Mouse (Mus musculus) hindbrain, embryonic 14.5 days (tissue): ENCODE measurements around the gene Gbf1. TPM values are rescaled to one million over a fixed set of nuclear protein-coding genes. Genes with fewer than 3 reads are reported as not detected.

Experiments
- ATAC-seq: fragments of 200-750 bp; cut with Nextera tagmentation; 2 replicates; pipeline ENCODE4 v1.8.0; 2017; ENCODE audit warnings: moderate number of reproducible peaks, mild to moderate bottlenecking, moderate TSS enrichment, moderate library complexity; ENCODE audit not compliant: low FRiP score
- DNase-seq: peaks from one replicate; pipeline ENCODE4 v3.0.0-alpha.2; 2015; ENCODE audit warnings: low spot score
- H3K27ac ChIP-seq: fragments of 300-500 bp; sonication (generic); 2 replicates; pipeline ENCODE4 v1.5.1; 2014; ENCODE audit warnings: mild to moderate bottlenecking, moderate library complexity
- H3K27me3 ChIP-seq: fragments of 300-500 bp; sonication (generic); 2 replicates; pipeline ENCODE4 v1.6.1; 2014; ENCODE audit warnings: mild to moderate bottlenecking, low read length, mixed read lengths; ENCODE audit not compliant: control insufficient read depth, insufficient read depth
- H3K36me3 ChIP-seq: fragments of 300-500 bp; sonication (generic); replicated peaks from 2 replicates; pipeline ENCODE4 v1.6.1; 2014; ENCODE audit not compliant: control insufficient read depth, insufficient read depth
- H3K4me1 ChIP-seq: fragments of 300-500 bp; sonication (generic); replicated peaks from 2 replicates; pipeline ENCODE4 v1.6.1; 2014; ENCODE audit warnings: antibody characterized with exemption, low read length, mixed read lengths; ENCODE audit not compliant: control insufficient read depth, insufficient read depth
- H3K4me2 ChIP-seq: fragments of 300-500 bp; sonication (generic); replicated peaks from 2 replicates; pipeline ENCODE4 v1.6.1; 2014; ENCODE audit warnings: mild to moderate bottlenecking, moderate library complexity
- H3K4me3 ChIP-seq: fragments of 300-500 bp; sonication (generic); replicated peaks from 2 replicates; pipeline ENCODE4 v1.5.1; 2014; ENCODE audit warnings: mild to moderate bottlenecking, low read length
- H3K9ac ChIP-seq: fragments of 300-500 bp; sonication (generic); 2 replicates; pipeline ENCODE4 v1.6.1; 2014
- H3K9me3 ChIP-seq: fragments of 300-500 bp; sonication (generic); 2 replicates; pipeline ENCODE4 v1.6.1; 2016; ENCODE audit warnings: low read length; ENCODE audit not compliant: control insufficient read depth
- WGBS: fragments of 180-500 bp; shearing (Covaris S2); extraction: QIAGEN DNeasy Blood & Tissue Kit; methylation state at CpG from one replicate; pipeline ENCODE4 v1.1.7; 2014; 5-methylcytosine and 5-hydroxymethylcytosine counted together
- polyA plus RNA-seq: library from polyadenylated mRNA; unstranded; fragments of >200 nt; fragmentation: Nextera tagmentation; extraction: Ambion mirVana; gene quantifications from 2 replicates; pipeline ENCODE4 v1.2.1, GENCODE M21; 2014

Gbf1 gene
- polyA plus RNA-seq: 64.5 and 68.3 TPM in 2 replicates

- H3K36me3 ChIP-seq: no peaks in the 10 kb centered on the region
- peaks cover 38% of the 10 kb centered on the region for H3K27me3 ChIP-seq
- H3K9ac ChIP-seq: peak within 1 kb of the TSS; percentile 79
- peak within 1 kb of the TSS; percentile 78 for H3K27ac ChIP-seq
- WGBS: under 1% methylated on average over 37 of the region's 37 CpGs
- no peaks in the 10 kb centered on the region for H3K9me3 ChIP-seq
- ATAC-seq (peak; percentile 99), DNase-seq (peak; percentile 97)
- peak within 1 kb of the TSS; percentile 83 for H3K4me3 ChIP-seq
- peaks cover 40% of the 10 kb centered on the region for H3K4me1 ChIP-seq
- H3K4me2 ChIP-seq: peak within 1 kb of the TSS; percentile 93
Observed at GRCm38 (mm10) chr19:46152127-46152803, at the start of gene Gbf1. Gene Gbf1, plus strand, starts transcription at chr19:46152509.

GRCm38 (mm10) chr19:46103437-46104186, 48.7 kb upstream of the Gbf1 start:
- 87% methylated on average over 6 of the region's 6 CpGs for WGBS
- H3K4me2 ChIP-seq: no peak overlapping the region
- no peaks in the 10 kb centered on the region for H3K4me1 ChIP-seq
- ATAC-seq (no peak), DNase-seq (no peak)
- no peak overlapping the region for H3K27ac ChIP-seq
- H3K4me3 ChIP-seq: no peak overlapping the region
- no peaks in the 10 kb centered on the region for H3K9me3 ChIP-seq
- no peaks in the 10 kb centered on the region for H3K36me3 ChIP-seq
- no peak overlapping the region for H3K9ac ChIP-seq
- H3K27me3 ChIP-seq: no peaks in the 10 kb centered on the region

GRCm38 (mm10) chr19:46104187-46104557, 48.1 kb upstream of the Gbf1 start:
- no peaks in the 10 kb centered on the region for H3K36me3 ChIP-seq
- H3K4me1 ChIP-seq: no peaks in the 10 kb centered on the region
- WGBS: 84% methylated on average over 2 of the region's 2 CpGs
- no peak overlapping the region for H3K4me2 ChIP-seq
- no peaks in the 10 kb centered on the region for H3K27me3 ChIP-seq
- H3K4me3 ChIP-seq: no peak overlapping the region
- H3K9me3 ChIP-seq: no peaks in the 10 kb centered on the region
- H3K27ac ChIP-seq: no peak overlapping the region
- no peak for DNase-seq
- no peak overlapping the region for H3K9ac ChIP-seq
- ATAC-seq: no peak

- DNase-seq (no peak), ATAC-seq (no peak)
- Histone ChIP-seq H3K27ac (no peak overlapping the region), H3K9ac (no peak overlapping the region), H3K4me3 (no peak overlapping the region), H3K4me1 (no peaks in the 10 kb centered on the region), H3K4me2 (no peak overlapping the region), H3K27me3 (no peaks in the 10 kb centered on the region), H3K36me3 (no peaks in the 10 kb centered on the region), H3K9me3 (no peaks in the 10 kb centered on the region)
- WGBS: 84% methylated on average over 2 of the region's 2 CpGs
Observed at GRCm38 (mm10) chr19:46110214-46110613, 42.1 kb upstream of the Gbf1 start.

- no peaks in the 10 kb centered on the region for H3K9me3 ChIP-seq
- H3K4me2 ChIP-seq: no peak overlapping the region
- WGBS: 87% methylated on average over 5 of the region's 5 CpGs
- H3K4me3 ChIP-seq: no peak overlapping the region
- ATAC-seq (no peak), DNase-seq (no peak)
- no peaks in the 10 kb centered on the region for H3K27me3 ChIP-seq
- no peaks in the 10 kb centered on the region for H3K36me3 ChIP-seq
- no peaks in the 10 kb centered on the region for H3K4me1 ChIP-seq
- no peak overlapping the region for H3K27ac ChIP-seq
- no peak overlapping the region for H3K9ac ChIP-seq
Observed at GRCm38 (mm10) chr19:46110781-46111180, 41.5 kb upstream of the Gbf1 start.

GRCm38 (mm10) chr19:46114617-46115016, 37.7 kb upstream of the Gbf1 start:
- WGBS: 66% methylated on average over 4 of the region's 4 CpGs
- DNase-seq: no peak
- Histone ChIP-seq H3K9ac (no peak overlapping the region), H3K4me3 (no peak overlapping the region), H3K36me3 (no peaks in the 10 kb centered on the region), H3K4me2 (no peak overlapping the region), H3K9me3 (no peaks in the 10 kb centered on the region), H3K4me1 (no peaks in the 10 kb centered on the region), H3K27ac (no peak overlapping the region), H3K27me3 (no peaks in the 10 kb centered on the region)
- ATAC-seq: no peak

- no peak overlapping the region for H3K9ac ChIP-seq
- no peak for DNase-seq
- H3K4me2 ChIP-seq: no peak overlapping the region
- no peak for ATAC-seq
- H3K9me3 ChIP-seq: no peaks in the 10 kb centered on the region
- H3K27me3 ChIP-seq: no peaks in the 10 kb centered on the region
- H3K27ac ChIP-seq: no peak overlapping the region
- no peaks in the 10 kb centered on the region for H3K4me1 ChIP-seq
- WGBS: 92% methylated on average over 3 of the region's 3 CpGs
- no peaks in the 10 kb centered on the region for H3K36me3 ChIP-seq
- no peak overlapping the region for H3K4me3 ChIP-seq
Observed at GRCm38 (mm10) chr19:46119458-46119857, 32.9 kb upstream of the Gbf1 start.

- H3K9ac ChIP-seq: no peak overlapping the region
- WGBS: 77% methylated on average over 6 of the region's 6 CpGs
- ATAC-seq (no peak), DNase-seq (no peak)
- H3K4me2 ChIP-seq: no peak overlapping the region
- no peak overlapping the region for H3K27ac ChIP-seq
- no peaks in the 10 kb centered on the region for H3K27me3 ChIP-seq
- H3K9me3 ChIP-seq: no peaks in the 10 kb centered on the region
- H3K4me1 ChIP-seq: no peaks in the 10 kb centered on the region
- H3K4me3 ChIP-seq: no peak overlapping the region
- no peaks in the 10 kb centered on the region for H3K36me3 ChIP-seq
Observed at GRCm38 (mm10) chr19:46120872-46121271, 31.4 kb upstream of the Gbf1 start.

GRCm38 (mm10) chr19:46123876-46124275, 28.4 kb upstream of the Gbf1 start:
- 0 out of 2 replicates have a peak, but pooled peaks cover 6% of the 10 kb centered on the region for H3K27me3 ChIP-seq
- no peaks in the 10 kb centered on the region for H3K9me3 ChIP-seq
- ATAC-seq: no peak
- 82% methylated on average over 3 of the region's 3 CpGs for WGBS
- no peaks in the 10 kb centered on the region for H3K4me1 ChIP-seq
- no peaks in the 10 kb centered on the region for H3K36me3 ChIP-seq
- no peak for DNase-seq
- H3K4me2 ChIP-seq: no peak overlapping the region
- H3K27ac ChIP-seq: no peak overlapping the region
- H3K9ac ChIP-seq: no peak overlapping the region
- H3K4me3 ChIP-seq: no peak overlapping the region
